Mouse (Mus musculus) MEL (cell line): ENCODE data around the gene Slc35f6. TPM values are rescaled to one million over a fixed set of nuclear protein-coding genes. Genes with fewer than 3 reads are reported as not detected.

ENCODE experiments used
- DNase-seq: peaks from one replicate; pipeline ENCODE4 v3.0.0; 2011; ENCODE audit warnings: low read depth, low spot score
- H3K27ac ChIP-seq: 2 replicates; pipeline ENCODE4 v1.5.1; 2012; ENCODE audit warnings: low read depth, mild to moderate bottlenecking, control low read depth, low read length, moderate library complexity; ENCODE audit not compliant: control insufficient read depth
- H3K27me3 ChIP-seq, 2 experiments: fragments of 150-350 bp in 1 of 2; sonication (generic) in 1 of 2; 2 replicates each; pipeline ENCODE4 v1.6.1; 2012; ENCODE audit warnings: low read length in 2 of 2, mild to moderate bottlenecking in 2 of 2, improper control_type of control experiment in 1 of 2, moderate library complexity in 1 of 2; ENCODE audit not compliant: insufficient read depth in 2 of 2, control insufficient read depth in 1 of 2
- H3K36me3 ChIP-seq, 2 experiments: 2 replicates each; pipeline ENCODE4 v1.6.1; 2012 to 2014; ENCODE audit warnings: low read length in 2 of 2, improper control_type of control experiment in 1 of 2, inconsistent platforms in 1 of 2, mild to moderate bottlenecking in 1 of 2; ENCODE audit not compliant: insufficient read depth in 2 of 2, control insufficient read depth in 1 of 2
- H3K4me1 ChIP-seq, 2 experiments: fragments of 150-350 bp in 1 of 2; sonication (generic) in 1 of 2; 2 replicates each; pipeline ENCODE4 v1.6.1; 2012; ENCODE audit warnings: low read length in 2 of 2, improper control_type of control experiment in 1 of 2, mild to moderate bottlenecking in 1 of 2; ENCODE audit not compliant: insufficient read depth in 2 of 2, control insufficient read depth in 1 of 2
- H3K4me3 ChIP-seq, 2 experiments: fragments of 150-350 bp in 1 of 2; sonication (generic) in 1 of 2; 2 replicates each; pipeline ENCODE4 v1.5.1; 2012; ENCODE audit warnings: low read depth in 2 of 2, low read length in 2 of 2, mild to moderate bottlenecking in 2 of 2, moderate library complexity in 2 of 2, control low read depth in 1 of 2, improper control_type of control experiment in 1 of 2; ENCODE audit not compliant: control insufficient read depth in 1 of 2, insufficient read depth in 1 of 2
- H3K79me2 ChIP-seq: 2 replicates; pipeline ENCODE4 v1.6.1; 2012; ENCODE audit warnings: mild to moderate bottlenecking, low read length, moderate library complexity; ENCODE audit not compliant: control insufficient read depth, poor library complexity, insufficient read depth
- H3K9ac ChIP-seq: 2 replicates; pipeline ENCODE4 v1.6.1; 2012; ENCODE audit warnings: low read depth, mild to moderate bottlenecking, control low read depth, low read length, moderate library complexity; ENCODE audit not compliant: control insufficient read depth, poor library complexity, severe bottlenecking
- H3K9me3 ChIP-seq: fragments of 150-350 bp; sonication (generic); replicated peaks from 2 replicates; pipeline ENCODE4 v1.6.1; 2012; ENCODE audit warnings: mild to moderate bottlenecking, low read length, improper control_type of control experiment, moderate library complexity; ENCODE audit not compliant: insufficient read depth
- CHD1 ChIP-seq: IDR thresholded peaks from 2 replicates; pipeline ENCODE4 v1.6.1; 2012; ENCODE audit warnings: low read depth, mild to moderate bottlenecking, inconsistent platforms, low read length, improper control_type of control experiment
- CTCF ChIP-seq, 3 experiments: IDR thresholded peaks in 2 of 3; conservative IDR thresholded peaks in 1 of 3; 2 replicates each; pipeline ENCODE4 v1.5.1; 2011 to 2012; ENCODE audit warnings: low read length in 3 of 3, low read depth in 2 of 3, mild to moderate bottlenecking in 2 of 3, improper control_type of control experiment in 1 of 3, inconsistent platforms in 1 of 3, mixed read lengths in 1 of 3, moderate library complexity in 1 of 3; ENCODE audit not compliant: control insufficient read depth in 1 of 3, insufficient read depth in 1 of 3, poor library complexity in 1 of 3, severe bottlenecking in 1 of 3
- E2F4 ChIP-seq: IDR thresholded peaks from 2 replicates; pipeline ENCODE4 v1.6.1; 2011; ENCODE audit warnings: low read depth, low read length, improper control_type of control experiment, borderline replicate concordance
- EP300 ChIP-seq, 2 experiments: IDR thresholded peaks; 2 replicates each; pipeline ENCODE4 v1.6.1; 2011; ENCODE audit warnings: improper control_type of control experiment in 2 of 2, low read length in 2 of 2, low read depth in 1 of 2, mild to moderate bottlenecking in 1 of 2
- GATA1 ChIP-seq: IDR thresholded peaks from 2 replicates; pipeline ENCODE4 v1.6.1; 2011; ENCODE audit warnings: low read depth, low read length, improper control_type of control experiment
- HCFC1 ChIP-seq: IDR thresholded peaks from 2 replicates; pipeline ENCODE4 v1.6.1; 2012; ENCODE audit warnings: low read depth, mild to moderate bottlenecking, inconsistent platforms, low read length, improper control_type of control experiment, moderate library complexity
- KAT2A ChIP-seq: conservative IDR thresholded peaks from 2 replicates; pipeline ENCODE4 v1.6.1; 2012; ENCODE audit warnings: low read depth, low read length, improper control_type of control experiment, inconsistent platforms
- MAFK ChIP-seq: IDR thresholded peaks from 2 replicates; pipeline ENCODE4 v1.6.1; 2011; ENCODE audit warnings: low read depth, mild to moderate bottlenecking, low read length, improper control_type of control experiment, borderline replicate concordance
- MAX ChIP-seq: IDR thresholded peaks from 2 replicates; pipeline ENCODE4 v1.6.1; 2011; ENCODE audit warnings: low read length, improper control_type of control experiment
- MAZ ChIP-seq: IDR thresholded peaks from 2 replicates; pipeline ENCODE4 v1.6.1; 2012; ENCODE audit warnings: low read depth, mild to moderate bottlenecking, inconsistent platforms, low read length, improper control_type of control experiment
- MEF2A ChIP-seq: IDR thresholded peaks from 2 replicates; pipeline ENCODE4 v1.6.1; 2014; ENCODE audit warnings: low read depth, mild to moderate bottlenecking, inconsistent platforms, low read length, improper control_type of control experiment; ENCODE audit not compliant: poor library complexity, insufficient replicate concordance, severe bottlenecking; ENCODE audit errors: extremely low read depth
- MYB ChIP-seq: IDR thresholded peaks from 2 replicates; pipeline ENCODE4 v1.6.1; 2011; ENCODE audit warnings: mild to moderate bottlenecking, low read depth, low read length, improper control_type of control experiment
- MYC ChIP-seq: IDR thresholded peaks from 2 replicates; pipeline ENCODE4 v1.6.1; 2011; ENCODE audit warnings: low read depth, mild to moderate bottlenecking, low read length, improper control_type of control experiment, moderate library complexity
- NELFE ChIP-seq: IDR thresholded peaks from 2 replicates; pipeline ENCODE4 v1.6.1; 2011; ENCODE audit warnings: low read depth, low read length, improper control_type of control experiment
- POLR2AphosphoS2 ChIP-seq: IDR thresholded peaks from 2 replicates; pipeline ENCODE4 v1.6.1; 2011; ENCODE audit warnings: low read length, improper control_type of control experiment
- POLR2AphosphoS5 ChIP-seq: IDR thresholded peaks from 2 replicates; pipeline ENCODE4 v1.6.1; 2012; ENCODE audit warnings: low read depth, borderline replicate concordance, mild to moderate bottlenecking, inconsistent platforms, low read length, moderate library complexity, mixed read lengths
- RCOR1 ChIP-seq: IDR thresholded peaks from 2 replicates; pipeline ENCODE4 v1.6.1; 2012; ENCODE audit warnings: low read depth, mild to moderate bottlenecking, inconsistent platforms, low read length, improper control_type of control experiment
- SMC3 ChIP-seq: IDR thresholded peaks from 2 replicates; pipeline ENCODE4 v1.6.1; 2011; ENCODE audit warnings: low read depth, low read length, improper control_type of control experiment
- TAL1 ChIP-seq: IDR thresholded peaks from 2 replicates; pipeline ENCODE4 v1.6.1; 2012; ENCODE audit warnings: mild to moderate bottlenecking, inconsistent platforms, low read length, moderate library complexity, mixed read lengths
- TCF12 ChIP-seq: IDR thresholded peaks from 2 replicates; pipeline ENCODE4 v1.6.1; 2014; ENCODE audit warnings: low read depth, mild to moderate bottlenecking, inconsistent platforms, low read length, improper control_type of control experiment, moderate library complexity
- UBTF ChIP-seq: IDR thresholded peaks from 2 replicates; pipeline ENCODE4 v1.6.1; 2012; ENCODE audit warnings: low read depth, mild to moderate bottlenecking, inconsistent platforms, low read length, improper control_type of control experiment, moderate library complexity, borderline replicate concordance; ENCODE audit not compliant: insufficient read depth
- USF2 ChIP-seq, 2 experiments: IDR thresholded peaks; 2 replicates each; pipeline ENCODE4 v1.6.1; 2011 to 2012; ENCODE audit warnings: improper control_type of control experiment in 2 of 2, low read length in 2 of 2, borderline replicate concordance in 1 of 2, inconsistent platforms in 1 of 2, low read depth in 1 of 2, mild to moderate bottlenecking in 1 of 2; ENCODE audit not compliant: insufficient read depth in 1 of 2
- ZKSCAN1 ChIP-seq: IDR thresholded peaks from 2 replicates; pipeline ENCODE4 v1.6.1; 2012; ENCODE audit warnings: low read depth, mild to moderate bottlenecking, inconsistent platforms, low read length, improper control_type of control experiment, moderate library complexity
- ZNF384 ChIP-seq: IDR thresholded peaks from 2 replicates; pipeline ENCODE4 v1.6.1; 2012; ENCODE audit warnings: low read depth, mild to moderate bottlenecking, inconsistent platforms, low read length, improper control_type of control experiment
- polyA plus RNA-seq, 2 experiments: library from polyadenylated mRNA; stranded (reverse) in 1 of 2; unstranded in 1 of 2; fragments of >175 nt in 1 of 2; fragments of >200 nt in 1 of 2; gene quantifications; 2 replicates each; pipeline versions ENCODE4 v1.2.1 to v1.2.4; 2012; ENCODE audit warnings: low replicate concordance in 2 of 2, low read depth in 1 of 2; ENCODE audit not compliant: insufficient read length in 2 of 2, insufficient read depth in 1 of 2, missing spikeins in 1 of 2
- total RNA-seq: library from RNA; depleted of rRNA; stranded (reverse); fragments of 300-350 nt; gene quantifications from 2 replicates; pipeline ENCODE4 v1.2.3, GENCODE M21; 2012

Slc35f6 gene
- total and polyA plus RNA-seq, 3 experiments = 18.0 to 32.4 TPM; not detected in 1

- Histone ChIP-seq H3K27ac (no peak overlapping the region), H3K4me1 (peaks cover 6 to 9% of the 10 kb centered on the region in 2 experiments)
- TF ChIP-seq SMC3 (no peak), POLR2AphosphoS5 (no peak), MYC (no peak), TCF12 (no peak), ZNF384 (no peak), POLR2AphosphoS2 (no peak), NELFE (no peak), MAZ (no peak), ZKSCAN1 (no peak), TAL1 (no peak), KAT2A (no peak), MEF2A (no peak), USF2 (IDR thresholded peaks at IDR 0.05; ENCODE audit: borderline replicate concordance in 1 of 2, insufficient read depth in 1 of 2, low read depth in 1 of 2, low read length in 2 of 2) (no peak), CHD1 (no peak)
Observed at GRCm38 (mm10) chr5:30651554-30651953, 3.8 kb downstream of the Slc35f6 start.

DNA sequence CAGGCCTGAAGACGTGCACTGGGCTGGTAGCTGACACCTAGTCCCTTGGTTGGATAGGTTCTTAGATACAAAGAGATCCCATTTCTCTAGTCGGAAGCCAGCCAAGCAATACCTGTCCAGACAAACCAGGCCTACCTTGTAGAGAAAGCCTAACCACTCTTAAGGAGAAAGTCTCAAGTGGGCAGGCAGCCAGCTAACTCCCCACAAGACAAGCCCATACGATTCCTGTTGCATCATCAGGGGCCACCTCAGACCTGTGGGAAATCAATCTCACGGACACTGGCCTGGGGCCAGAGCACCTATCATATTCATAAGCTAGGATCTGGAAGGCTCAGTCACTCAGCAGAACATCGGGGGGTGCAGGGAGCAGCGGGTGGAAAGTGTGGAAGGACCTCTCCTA, 5.5 kb downstream of the Slc35f6 start:
- Histone ChIP-seq H3K79me2 (peaks cover 4% of the 10 kb centered on the region), H3K9me3 (no peaks in the 10 kb centered on the region), H3K4me1 (peaks cover 0 to 9% of the 10 kb centered on the region in 2 experiments; a peak in 3 of 4 replicates), H3K27me3 (no peaks in the 10 kb centered on the region), H3K27ac (no peak overlapping the region), H3K9ac (no peak overlapping the region), H3K36me3 (peaks cover 0 to 5% of the 10 kb centered on the region in 2 experiments; a peak in 2 of 4 replicates), H3K4me3 (no peak overlapping the region)
- DNase-seq = no peak
- TF ChIP-seq UBTF = no peak
- no peak for TF ChIP-seq RCOR1
- no peak for TF ChIP-seq ZKSCAN1
- no peak for TF ChIP-seq MAFK
- no peak for TF ChIP-seq TAL1
- no peak for TF ChIP-seq MYB
- TF ChIP-seq MAX = no peak
- TF ChIP-seq KAT2A = no peak
- no peak for TF ChIP-seq CTCF (IDR thresholded peaks at IDR 0.05 in 2 of 3, conservative IDR thresholded peaks at IDR 0.05 in 1 of 3; ENCODE audit: control insufficient read depth in 1 of 3, insufficient read depth in 1 of 3, low read depth in 2 of 3, low read length in 3 of 3, poor library complexity in 1 of 3, severe bottlenecking in 1 of 3)
- TF ChIP-seq E2F4 = no peak
- no peak for TF ChIP-seq MAZ
- no peak for TF ChIP-seq MYC
- no peak for TF ChIP-seq EP300 (IDR thresholded peaks at IDR 0.05; ENCODE audit: low read depth in 1 of 2, low read length in 2 of 2)
- no peak for TF ChIP-seq GATA1
- no peak for TF ChIP-seq HCFC1

More at GRCm38 (mm10) chr5:30651554-30651953, 3.8 kb downstream of the Slc35f6 start:
- Histone ChIP-seq H3K9ac (no peak overlapping the region), H3K4me3 (no peak overlapping the region), H3K79me2 (peaks cover 8% of the 10 kb centered on the region), H3K9me3 (no peaks in the 10 kb centered on the region), H3K27me3 (no peaks in the 10 kb centered on the region), H3K36me3 (peaks cover 0 to 8% of the 10 kb centered on the region in 2 experiments; a peak in 2 of 4 replicates)
- DNase-seq = no peak
